Comparison of ENCODE assay signal across 6 mouse cellular contexts in the genomic region with DNA sequence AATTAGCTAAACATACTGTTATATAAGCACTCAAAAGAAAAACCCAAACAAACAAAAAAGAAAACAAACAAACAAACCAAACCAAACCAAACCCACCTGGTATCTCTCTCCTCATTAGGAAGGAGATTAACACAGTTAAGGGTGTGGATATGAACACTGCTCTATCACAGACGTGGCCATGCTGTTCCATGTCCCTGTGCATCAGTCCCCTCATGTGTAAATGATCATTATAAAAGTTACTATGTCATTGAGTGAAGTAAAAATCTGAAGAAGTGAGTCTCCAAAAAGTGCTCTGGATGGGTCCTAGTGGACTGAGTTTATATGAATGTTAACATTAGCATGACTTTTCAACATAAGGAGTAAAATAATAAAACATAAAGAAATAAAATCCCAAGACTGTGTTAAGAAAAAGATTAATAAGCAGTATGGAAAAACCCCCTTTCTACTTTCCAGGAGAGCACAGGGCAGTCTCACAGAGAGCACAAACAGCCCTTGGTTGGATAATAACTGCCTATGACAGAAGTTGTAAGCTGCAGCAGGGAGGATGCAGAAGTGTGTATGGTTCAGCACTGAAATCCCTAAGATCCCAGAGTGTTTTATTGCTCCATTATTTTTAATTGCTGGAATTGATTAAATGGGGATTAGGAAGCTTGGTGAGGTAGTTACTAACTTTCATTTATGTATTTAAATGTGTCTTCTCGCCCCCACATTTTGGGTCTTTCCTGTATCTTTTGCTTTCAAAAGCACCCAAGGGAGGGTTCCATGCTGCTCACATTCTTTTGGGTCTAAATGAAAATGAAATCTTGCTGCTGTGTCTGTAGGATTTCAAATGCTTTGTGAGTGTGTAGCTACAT.
DNase-seq lines count a peak whose midpoint lies in the region; ATAC-seq and TF ChIP-seq lines count a peak whose summit lies in the region.
"Not testable (repeated sequence)": the region's sequence is repeated elsewhere in the genome, so short reads cannot be mapped to it uniquely, and the experiment has no call there.

No protein-coding gene starts in this region.

- H3K4me3 ChIP-seq in forebrain, postnatal 0 days (ENCODE audit: low read depth, low read length); hindbrain, embryonic 16.5 days (ENCODE audit: low read length); limb, embryonic 12.5 days (replicated peaks); limb, embryonic 14.5 days (replicated peaks; ENCODE audit: low read length); neural tube, embryonic 13.5 days; neural tube, embryonic 15.5 days (replicated peaks): not testable (repeated sequence)

- H3K9ac ChIP-seq in forebrain, postnatal 0 days; hindbrain, embryonic 16.5 days (ENCODE audit: low read depth, low read length); limb, embryonic 12.5 days (replicated peaks); limb, embryonic 14.5 days (ENCODE audit: low read depth, low read length, severe bottlenecking); neural tube, embryonic 13.5 days; neural tube, embryonic 15.5 days (replicated peaks): not testable (repeated sequence)

- H3K27me3 ChIP-seq in forebrain, postnatal 0 days (ENCODE audit: insufficient read depth, low read length); hindbrain, embryonic 16.5 days (replicated peaks; ENCODE audit: control insufficient read depth, insufficient read depth, low read length); limb, embryonic 12.5 days; limb, embryonic 14.5 days (ENCODE audit: control insufficient read depth, insufficient read depth, low read length); neural tube, embryonic 13.5 days; neural tube, embryonic 15.5 days (replicated peaks): not testable (repeated sequence)

- H3K9me3 ChIP-seq in forebrain, postnatal 0 days (ENCODE audit: low read length); hindbrain, embryonic 16.5 days (ENCODE audit: control insufficient read depth, low read length); limb, embryonic 12.5 days; limb, embryonic 14.5 days (ENCODE audit: control insufficient read depth, low read length); neural tube, embryonic 13.5 days; neural tube, embryonic 15.5 days (replicated peaks): not testable (repeated sequence)

- WGBS in forebrain, postnatal 0 days: 64% methylated on average over 2 of the region's 2 CpGs
- WGBS in hindbrain, embryonic 16.5 days: 63% methylated on average over 2 of the region's 2 CpGs
- WGBS in limb, embryonic 12.5 days: 34% methylated on average over 2 of the region's 2 CpGs
- 36% methylated on average over 2 of the region's 2 CpGs for WGBS in limb, embryonic 14.5 days
- 65% methylated on average over 2 of the region's 2 CpGs for whole genome bisulfite sequencing in neural tube, embryonic 13.5 days
- 52% methylated on average over 2 of the region's 2 CpGs for WGBS in neural tube, embryonic 15.5 days

- not testable (repeated sequence) for H3K36me3 ChIP-seq in forebrain, postnatal 0 days (ENCODE audit: insufficient read depth); hindbrain, embryonic 16.5 days (ENCODE audit: control insufficient read depth, insufficient read depth, low read length); limb, embryonic 12.5 days; limb, embryonic 14.5 days (ENCODE audit: control insufficient read depth, insufficient read depth, low read length); neural tube, embryonic 13.5 days; neural tube, embryonic 15.5 days

- peak; percentile 6; the same call in 1 of the 2 replicates for ATAC-seq in forebrain, postnatal 0 days
- peak; percentile 88 for ATAC-seq in hindbrain, embryonic 16.5 days
- peak; percentile 68; the same call in 1 of the 2 replicates for ATAC-seq in limb, embryonic 12.5 days (ENCODE audit: insufficient number of reproducible peaks, insufficient read depth, low FRiP score, low TSS enrichment, low read depth)
- peak; percentile 62; the same call in 1 of the 2 replicates for ATAC-seq in limb, embryonic 14.5 days (ENCODE audit: low FRiP score, low read depth)
- peak; percentile 94 for ATAC-seq in neural tube, embryonic 13.5 days (ENCODE audit: low read depth)
- peak; percentile 95 for ATAC-seq in neural tube, embryonic 15.5 days (ENCODE audit: low FRiP score)

- H3K4me1 ChIP-seq in forebrain, postnatal 0 days (ENCODE audit: insufficient read depth); hindbrain, embryonic 16.5 days (ENCODE audit: control insufficient read depth, insufficient read depth, low read depth, low read length); limb, embryonic 12.5 days (replicated peaks); limb, embryonic 14.5 days (ENCODE audit: control insufficient read depth, insufficient read depth, low read length); neural tube, embryonic 13.5 days (replicated peaks); neural tube, embryonic 15.5 days: not testable (repeated sequence)

- H3K4me2 ChIP-seq in forebrain, postnatal 0 days (ENCODE audit: low read depth); hindbrain, embryonic 16.5 days (ENCODE audit: low read length); limb, embryonic 12.5 days; limb, embryonic 14.5 days (replicated peaks; ENCODE audit: low read depth, low read length, severe bottlenecking); neural tube, embryonic 13.5 days; neural tube, embryonic 15.5 days: not testable (repeated sequence)

- DNase-seq in forebrain, postnatal 0 days; limb, embryonic 14.5 days (ENCODE audit: low spot score): not testable (repeated sequence)

- TF ChIP-seq CTCF in forebrain, postnatal 0 days (IDR thresholded peaks at IDR 0.05; ENCODE audit: low read depth): not testable (repeated sequence)

- not testable (repeated sequence) for TF ChIP-seq POLR2A in limb, embryonic 14.5 days (IDR thresholded peaks at IDR 0.05; ENCODE audit: borderline replicate concordance, extremely low read depth, insufficient read depth, insufficient read length)

- not testable (repeated sequence) for H3K27ac ChIP-seq in forebrain, postnatal 0 days (ENCODE audit: low read depth, low read length); hindbrain, embryonic 16.5 days (ENCODE audit: low read depth, low read length); limb, embryonic 12.5 days; limb, embryonic 14.5 days (replicated peaks; ENCODE audit: low read depth, low read length); neural tube, embryonic 13.5 days (replicated peaks)
- H3K27ac ChIP-seq in neural tube, embryonic 15.5 days (replicated peaks): peak overlapping the region; percentile 64; the same call in 1 of the 2 replicates

Comparison
In these comparisons a context has a peak if more than half of its experiments do, and no peak if none do; other contexts are left out.
1. ATAC-seq: peak in every context shown above with its lines; median percentile 95 in neural tube, embryonic 15.5 days; 94 in neural tube, embryonic 13.5 days; 88 in hindbrain, embryonic 16.5 days; 68 in limb, embryonic 12.5 days; 62 in limb, embryonic 14.5 days; 6 in forebrain, postnatal 0 days.